Comparison of ENCODE assay signal across 8 mouse cellular contexts in genomic region chr2:170319533-170320463, GRCm38 (mm10).
DNase-seq lines count a peak whose midpoint lies in the region; ATAC-seq and TF ChIP-seq lines count a peak whose summit lies in the region.

No protein-coding gene starts in this region.

- no peaks in the 10 kb centered on the region for H3K36me3 ChIP-seq in embryonic facial prominence, embryonic 14.5 days (ENCODE audit: control insufficient read depth, insufficient read depth, low read length)
- no peaks in the 10 kb centered on the region for H3K36me3 ChIP-seq in limb, embryonic 13.5 days
- no peaks in the 10 kb centered on the region for H3K36me3 ChIP-seq in neural tube, embryonic 15.5 days

- peak overlapping the region; percentile 39; the same call in 1 of the 2 replicates for H3K27ac ChIP-seq in layer of hippocampus, adult 2 months
- peak overlapping the region; percentile 63; the same call in 1 of the 2 replicates for H3K27ac ChIP-seq in embryonic facial prominence, embryonic 14.5 days (replicated peaks; ENCODE audit: low read depth, low read length)
- H3K27ac ChIP-seq in limb, embryonic 13.5 days: peak overlapping the region; percentile 65; the same call in 1 of the 2 replicates
- H3K27ac ChIP-seq in neural tube, embryonic 15.5 days (replicated peaks): peak overlapping the region; percentile 73; the same call in 1 of the 2 replicates

- peaks cover 19% of the 10 kb centered on the region for H3K4me1 ChIP-seq in embryonic facial prominence, embryonic 14.5 days (ENCODE audit: control insufficient read depth, insufficient read depth, low read length)
- H3K4me1 ChIP-seq in limb, embryonic 13.5 days: peaks cover 13% of the 10 kb centered on the region
- peaks cover 21% of the 10 kb centered on the region for H3K4me1 ChIP-seq in neural tube, embryonic 15.5 days

- 21% methylated on average over 20 of the region's 20 CpGs for WGBS in embryonic facial prominence, embryonic 14.5 days
- 26% methylated on average over 18 of the region's 20 CpGs for whole genome bisulfite sequencing in limb, embryonic 13.5 days
- WGBS in neural tube, embryonic 15.5 days: 21% methylated on average over 20 of the region's 20 CpGs

- peak overlapping the region; percentile 67 for H3K9ac ChIP-seq in embryonic facial prominence, embryonic 14.5 days (ENCODE audit: low read depth, low read length)
- H3K9ac ChIP-seq in limb, embryonic 13.5 days: peak overlapping the region; percentile 69
- peak overlapping the region; percentile 42 for H3K9ac ChIP-seq in neural tube, embryonic 15.5 days (replicated peaks)

- DNase-seq in layer of hippocampus, adult 2 months (ENCODE audit: low spot score in 2 of 2): no peak
- no peak for DNase-seq in layer of hippocampus, postnatal 14 days (ENCODE audit: low spot score in 2 of 2)
- DNase-seq in embryonic facial prominence, embryonic 14.5 days (ENCODE audit: low spot score): peak; percentile 43
- no peak for DNase-seq in urinary bladder, postnatal 25 days (ENCODE audit: low spot score)
- no peak for DNase-seq in adipocyte (ENCODE audit: low spot score)
- no peak for DNase-seq in adrenal gland, postnatal 10 days

- H3K4me2 ChIP-seq in embryonic facial prominence, embryonic 14.5 days (ENCODE audit: low read depth, low read length): peak overlapping the region; percentile 74
- peak overlapping the region; percentile 73 for H3K4me2 ChIP-seq in limb, embryonic 13.5 days (replicated peaks)
- peak overlapping the region; percentile 65 for H3K4me2 ChIP-seq in neural tube, embryonic 15.5 days

- H3K9me3 ChIP-seq in embryonic facial prominence, embryonic 14.5 days (ENCODE audit: control insufficient read depth, low read length): no peaks in the 10 kb centered on the region
- no peaks in the 10 kb centered on the region for H3K9me3 ChIP-seq in limb, embryonic 13.5 days
- no peaks in the 10 kb centered on the region for H3K9me3 ChIP-seq in neural tube, embryonic 15.5 days (replicated peaks)

- TF ChIP-seq CTCF in layer of hippocampus, adult 2 months (conservative IDR thresholded peaks at IDR 0.05): no peak

- no peaks in the 10 kb centered on the region for H3K27me3 ChIP-seq in embryonic facial prominence, embryonic 14.5 days (replicated peaks; ENCODE audit: control insufficient read depth, insufficient read depth, low read length)
- peaks cover 8% of the 10 kb centered on the region; the same call in 1 of the 2 replicates for H3K27me3 ChIP-seq in limb, embryonic 13.5 days
- no peaks in the 10 kb centered on the region for H3K27me3 ChIP-seq in neural tube, embryonic 15.5 days (replicated peaks)

- H3K4me3 ChIP-seq in layer of hippocampus, adult 2 months: peak overlapping the region; percentile 51
- H3K4me3 ChIP-seq in embryonic facial prominence, embryonic 14.5 days (ENCODE audit: low read depth, low read length): peak overlapping the region; percentile 40
- peak overlapping the region; percentile 44 for H3K4me3 ChIP-seq in limb, embryonic 13.5 days
- peak overlapping the region; percentile 38 for H3K4me3 ChIP-seq in neural tube, embryonic 15.5 days (replicated peaks)

- ATAC-seq in embryonic facial prominence, embryonic 14.5 days (ENCODE audit: low read depth): no peak
- no peak; the same call in 1 of the 2 replicates for ATAC-seq in limb, embryonic 13.5 days (ENCODE audit: low FRiP score, low read depth)
- ATAC-seq in neural tube, embryonic 15.5 days (ENCODE audit: low FRiP score): peak; percentile 24; the same call in 1 of the 2 replicates
